Mouse (Mus musculus): Measurements from ENCODE around the gene Clint1.
"Not testable (repeated sequence)": the region's sequence is repeated elsewhere in the genome, so short reads cannot be mapped to it uniquely, and the experiment has no call there.

Gene Clint1

DNA sequence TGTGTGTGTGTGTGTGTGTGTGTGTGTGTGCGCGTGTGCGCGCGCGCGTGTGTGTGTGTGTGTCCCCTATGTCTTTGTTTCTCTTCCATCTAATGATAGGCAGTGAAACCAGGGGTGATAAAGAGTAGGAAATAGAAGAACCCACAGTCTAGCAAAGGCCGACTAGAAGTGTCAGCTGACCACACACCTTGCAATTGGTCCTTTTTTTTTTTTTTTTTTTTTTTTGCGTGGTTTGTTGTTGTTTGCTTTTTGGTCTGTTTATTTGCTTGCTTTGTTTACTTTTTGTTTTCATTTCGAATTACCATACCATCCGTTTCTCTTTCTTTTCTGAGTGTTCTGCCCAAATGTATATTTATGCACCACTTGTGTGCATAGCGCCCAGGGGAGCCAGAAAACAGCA, 3.6 kb upstream of the Clint1 start:
- DNase-seq (ENCODE audit: low spot score in 2 of 2): no peak

DNA sequence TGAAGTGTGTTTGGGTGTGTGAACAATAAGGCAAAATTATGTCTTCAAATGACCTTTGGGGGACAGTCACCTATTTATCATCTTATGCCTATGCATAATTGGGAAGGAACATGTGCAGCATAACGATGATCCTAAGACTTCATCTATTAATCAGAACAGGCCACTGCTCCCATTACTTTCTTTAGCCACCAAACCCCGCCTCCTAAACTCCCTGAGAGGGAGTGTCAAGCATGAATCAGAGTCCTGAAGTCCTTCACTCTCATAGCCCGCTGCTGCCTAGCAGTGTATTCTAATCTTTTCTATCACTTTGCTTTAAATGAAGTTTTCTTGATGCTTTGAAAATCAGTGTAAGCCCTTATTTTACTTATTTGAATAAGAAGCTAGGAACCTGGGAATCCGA, 2.6 kb upstream of the Clint1 start:
- no peak for DNase-seq (ENCODE audit: low spot score in 2 of 2)

GRCm38 (mm10) chr11:45849859-45850258, 2.0 kb upstream of the Clint1 start:
- DNase-seq (ENCODE audit: low spot score in 2 of 2): no peak

- DNase-seq (ENCODE audit: low spot score in 2 of 2): no peak
Observed at GRCm38 (mm10) chr11:45850317-45850716, 1.5 kb upstream of the Clint1 start.

DNA sequence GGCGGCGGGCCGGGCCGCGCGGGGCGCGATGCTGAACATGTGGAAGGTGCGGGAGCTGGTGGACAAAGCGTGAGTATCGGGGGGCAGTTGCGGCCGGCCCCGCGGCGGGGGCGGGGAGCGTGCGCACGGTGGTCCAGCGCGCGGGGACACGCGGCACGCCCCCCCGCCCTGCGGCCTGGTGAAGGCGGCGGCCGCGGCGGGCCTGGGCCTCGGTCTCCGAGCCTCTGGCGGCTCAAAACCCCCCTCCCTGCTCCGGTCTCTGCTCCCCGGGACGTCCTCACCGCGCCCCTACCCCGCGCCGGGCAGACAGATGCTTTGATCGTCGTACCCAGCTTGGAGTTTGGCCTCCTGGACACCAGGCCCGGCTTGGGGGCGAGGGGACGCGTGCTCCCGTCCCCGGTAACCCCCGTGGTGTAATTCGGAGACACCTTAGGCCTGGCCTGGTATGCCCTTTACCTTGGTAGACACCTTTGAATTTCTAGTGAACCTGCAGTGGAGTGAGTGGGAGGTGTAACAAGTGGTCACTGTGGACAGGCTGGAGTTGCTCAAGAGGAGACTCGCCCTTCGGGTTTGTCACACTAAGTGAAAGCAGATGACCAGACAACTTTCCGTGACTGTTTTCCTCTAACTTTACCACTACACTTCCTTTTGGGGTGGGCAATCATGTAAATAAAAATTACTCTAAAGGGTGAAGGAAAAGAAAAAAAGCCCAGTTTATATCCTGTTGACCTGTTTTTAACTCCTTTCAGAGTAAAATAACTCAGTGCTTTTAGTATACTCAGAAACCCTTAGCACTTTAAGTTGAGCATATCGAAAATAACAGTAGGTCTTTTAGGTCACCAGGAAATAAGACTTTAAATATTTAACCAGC, 508 bp downstream of the Clint1 start:
- DNase-seq (ENCODE audit: low spot score in 2 of 2): peak; percentile 21 to 33

DNA sequence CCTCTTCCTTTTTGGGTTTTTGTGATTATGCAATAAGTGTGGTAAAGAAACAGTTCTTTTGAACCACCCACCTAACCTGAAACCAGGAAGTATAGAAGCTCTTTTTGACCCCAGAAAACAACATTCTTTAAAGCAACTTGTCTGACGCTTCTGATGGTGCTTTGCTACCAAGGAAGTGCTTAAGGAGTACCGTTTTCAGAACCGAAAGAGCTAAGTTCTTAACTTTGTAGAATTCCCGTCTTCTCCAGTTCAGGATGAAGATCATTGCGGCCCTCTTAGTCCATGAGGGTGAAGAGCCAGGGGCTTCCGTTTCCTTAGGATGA, 1.1 kb downstream of the Clint1 start:
- DNase-seq (ENCODE audit: low spot score in 2 of 2): no peak

DNA sequence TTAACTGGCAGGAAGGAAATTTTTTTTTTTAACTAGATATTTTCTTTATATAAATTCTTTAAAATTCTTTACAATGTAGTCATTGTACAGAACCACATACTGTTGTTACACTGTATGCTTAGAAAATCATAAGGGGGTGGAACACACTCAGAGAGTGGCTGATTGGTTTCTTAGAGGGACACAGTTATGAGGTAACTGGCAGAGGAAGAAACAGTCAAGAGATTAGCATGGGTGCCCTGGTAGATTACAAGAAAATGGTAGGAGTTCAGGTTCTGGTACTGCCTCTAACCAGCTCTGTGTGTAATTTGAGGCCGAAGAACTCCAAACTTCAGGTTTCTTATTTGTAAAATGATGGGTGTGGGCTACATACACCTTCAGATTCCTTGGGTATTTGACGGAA, 2.1 kb downstream of the Clint1 start:
- DNase-seq (ENCODE audit: low spot score in 2 of 2): no peak

GRCm38 (mm10) chr11:45854381-45854780, 2.5 kb downstream of the Clint1 start:
- DNase-seq (ENCODE audit: low spot score in 2 of 2): no peak

DNA sequence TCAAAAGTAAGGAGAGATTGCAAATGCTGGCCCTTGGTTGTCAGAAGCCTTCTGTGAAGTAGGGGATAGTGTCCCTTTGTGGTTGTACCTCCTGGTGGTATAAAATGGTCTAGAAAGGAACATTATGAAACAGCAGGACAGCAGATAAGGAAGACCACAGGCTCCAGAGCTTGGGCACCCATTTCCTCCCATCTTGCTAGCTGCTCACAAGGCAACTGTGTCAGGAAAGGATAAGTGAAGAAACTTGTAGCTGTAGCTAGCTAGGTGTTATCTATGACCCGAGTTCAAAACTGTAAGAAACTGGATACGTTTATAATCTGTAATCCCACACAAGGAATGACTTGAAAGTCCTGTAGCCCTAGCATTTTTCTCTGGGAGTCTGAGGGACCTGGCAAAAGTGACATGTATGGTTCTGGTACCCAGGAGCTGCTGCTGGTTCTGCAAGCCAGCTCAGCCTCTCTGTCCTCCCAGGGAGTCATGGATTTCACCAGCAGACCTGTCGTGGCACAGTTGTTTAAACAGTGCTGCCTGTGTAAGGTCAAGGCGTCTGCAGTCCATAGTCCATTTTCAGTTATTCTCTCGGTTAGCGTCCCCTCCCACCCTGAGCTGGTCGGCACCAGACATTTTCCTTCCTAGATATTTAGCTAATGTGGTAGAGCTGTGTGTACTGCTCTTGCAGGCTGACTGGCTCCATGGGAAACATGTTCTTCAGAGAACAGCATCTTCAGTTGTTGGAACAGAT, 3.7 kb downstream of the Clint1 start:
- no peak for DNase-seq (ENCODE audit: low spot score in 2 of 2)

- DNase-seq (ENCODE audit: low spot score in 2 of 2): no peak
Observed at GRCm38 (mm10) chr11:45856149-45856516, 4.3 kb downstream of the Clint1 start.

DNA sequence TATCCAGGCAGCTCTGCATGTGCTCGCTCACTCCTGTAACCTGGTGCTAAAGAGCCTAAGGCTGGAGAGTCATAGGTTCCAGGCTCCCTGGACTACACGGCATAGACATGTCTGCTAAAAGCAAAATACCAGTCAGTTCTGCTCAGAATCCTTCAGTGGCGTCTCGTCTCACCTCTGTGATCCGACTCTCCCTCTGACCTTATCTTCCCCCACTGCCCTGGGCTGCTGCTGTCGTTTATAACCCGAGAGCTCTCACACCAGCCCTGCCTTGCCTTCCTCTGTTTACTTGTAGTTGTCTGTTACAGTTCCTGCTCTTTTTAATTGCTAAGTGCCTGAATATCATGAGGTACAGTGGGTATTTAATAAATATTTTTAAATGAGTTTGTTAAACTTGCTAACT, 9.5 kb downstream of the Clint1 start:
- DNase-seq (ENCODE audit: low spot score in 2 of 2): no peak

DNA sequence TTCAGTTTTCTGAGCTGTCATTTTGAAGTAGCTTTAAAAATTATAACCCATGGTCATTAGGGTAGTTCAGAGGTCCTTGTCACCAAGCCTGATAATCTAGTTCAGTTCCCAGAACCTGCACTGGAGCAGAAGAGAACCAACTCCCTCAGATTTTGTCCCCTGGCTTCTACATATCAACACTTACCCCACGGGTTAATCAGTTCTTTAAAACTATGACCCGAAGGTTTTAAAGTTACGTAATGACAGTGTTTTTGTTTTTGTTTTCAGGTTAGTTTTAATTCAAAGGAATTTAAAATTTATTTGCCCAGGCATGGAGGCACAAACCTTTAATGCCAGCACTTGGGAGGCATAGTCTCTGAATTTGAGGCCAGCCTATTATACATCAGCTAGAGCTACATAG, 12.6 kb downstream of the Clint1 start:
- no peak for DNase-seq (ENCODE audit: low spot score in 2 of 2)

DNA sequence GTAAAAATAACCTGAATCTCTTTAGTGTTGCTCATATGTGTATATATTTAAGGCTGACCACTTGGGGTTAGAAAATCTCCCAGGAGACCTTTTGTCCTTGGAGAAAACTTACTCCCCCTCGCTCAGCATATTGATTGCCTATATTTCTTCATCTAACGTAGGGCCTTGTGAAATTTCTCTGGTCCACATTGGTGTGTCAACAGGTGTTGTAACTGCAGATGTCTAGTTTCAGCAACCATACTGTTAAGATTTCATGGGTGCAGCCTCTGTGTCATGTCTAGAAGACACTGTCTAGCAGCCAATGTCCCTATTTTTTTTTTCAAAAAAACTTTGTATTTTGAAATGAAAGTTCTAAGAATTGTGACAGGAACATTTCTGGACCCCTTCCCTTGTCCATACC, 14.0 kb downstream of the Clint1 start:
- DNase-seq (ENCODE audit: low spot score in 2 of 2): no peak

- DNase-seq (ENCODE audit: low spot score in 2 of 2): no peak
Observed at GRCm38 (mm10) chr11:45866534-45866933, 14.7 kb downstream of the Clint1 start.

- DNase-seq (ENCODE audit: low spot score in 2 of 2): no peak
Observed at GRCm38 (mm10) chr11:45873666-45874065, 21.8 kb downstream of the Clint1 start.

DNA sequence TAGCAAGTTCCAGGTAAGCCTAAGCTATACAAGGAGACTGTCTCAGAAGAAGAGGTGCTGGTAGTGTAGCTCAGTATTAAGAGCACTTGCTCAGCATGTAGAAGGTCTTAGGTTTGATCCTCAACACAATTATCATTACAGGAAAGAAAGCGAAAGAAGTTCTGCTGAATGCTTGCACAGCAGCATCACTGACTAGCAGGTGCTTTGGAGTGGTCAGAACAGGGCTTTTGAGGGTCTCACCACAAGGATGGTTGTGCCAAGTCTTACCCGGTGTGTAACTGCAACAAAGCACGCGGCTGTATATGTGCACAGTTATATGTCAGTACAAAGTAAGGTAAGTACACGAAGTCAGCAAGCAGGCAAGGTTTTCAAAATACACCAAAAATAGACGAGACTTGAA, 22.4 kb downstream of the Clint1 start:
- DNase-seq (ENCODE audit: low spot score in 2 of 2): no peak

DNA sequence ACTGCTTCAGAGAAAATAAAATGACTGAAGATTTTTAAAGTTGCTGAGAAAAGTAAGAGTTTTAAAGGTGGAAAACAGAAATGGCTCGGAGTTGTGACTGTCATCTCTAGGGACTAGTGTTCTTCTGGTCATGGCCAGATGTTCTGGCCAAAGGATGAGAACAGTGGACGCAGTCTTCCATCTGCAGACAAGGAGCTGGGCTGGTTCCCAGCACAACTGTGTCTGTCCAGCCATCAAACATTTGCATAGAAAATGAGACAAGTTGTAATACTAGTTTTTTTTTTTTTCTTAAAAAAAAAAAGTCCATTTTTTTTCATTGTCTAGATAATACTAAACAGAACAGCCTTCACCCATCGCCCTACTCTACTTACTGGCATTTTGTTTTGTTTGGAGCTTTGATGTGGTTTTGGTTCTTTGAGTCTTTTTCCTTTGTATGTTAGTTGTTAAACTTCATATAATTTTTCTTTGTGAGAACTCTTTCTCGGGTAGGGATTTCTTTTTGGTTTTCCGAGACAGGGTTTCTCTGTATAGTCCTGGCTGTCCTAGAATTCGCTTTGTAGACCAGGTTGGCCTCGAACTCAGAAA, 23.6 kb downstream of the Clint1 start:
- DNase-seq (ENCODE audit: low spot score in 2 of 2): no peak

GRCm38 (mm10) chr11:45876036-45876435, 24.2 kb downstream of the Clint1 start:
- no peak for DNase-seq (ENCODE audit: low spot score in 2 of 2)

GRCm38 (mm10) chr11:45879366-45879765, 27.5 kb downstream of the Clint1 start:
- not testable (repeated sequence) for DNase-seq (ENCODE audit: low spot score in 2 of 2)

DNA sequence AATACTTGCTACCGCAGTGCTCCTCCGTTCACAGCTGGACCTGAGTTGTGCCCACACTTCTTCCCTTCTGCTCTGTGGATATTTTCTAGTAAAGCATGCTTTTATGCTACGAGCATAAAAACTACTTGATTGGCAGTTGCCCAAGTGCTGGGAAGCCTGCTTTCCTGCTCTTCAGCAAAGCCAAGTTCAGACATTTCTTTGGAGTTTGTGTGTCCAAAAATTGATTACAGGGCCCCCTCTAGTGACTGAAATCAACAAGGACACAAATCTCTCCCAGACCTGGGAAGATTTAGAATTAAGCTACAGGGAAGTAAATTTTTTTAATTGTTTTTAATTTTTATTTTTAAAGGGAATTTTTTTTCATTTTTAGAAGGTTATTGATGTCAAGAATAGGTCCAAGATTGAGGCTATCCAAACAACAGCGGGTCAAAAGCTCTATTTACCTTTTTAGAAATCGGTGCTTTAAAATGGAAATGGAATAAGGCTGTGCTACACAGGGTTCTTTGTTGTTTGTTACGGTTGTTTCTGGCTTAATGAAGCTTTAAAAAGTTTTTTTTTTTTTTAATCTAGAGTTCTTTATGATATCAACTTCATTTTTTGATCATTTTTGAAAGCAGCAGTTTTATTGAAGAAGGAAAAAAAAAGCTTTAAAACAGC, 29.3 kb downstream of the Clint1 start:
- peak; percentile 27 to 32 for DNase-seq (ENCODE audit: low spot score in 2 of 2)

DNA sequence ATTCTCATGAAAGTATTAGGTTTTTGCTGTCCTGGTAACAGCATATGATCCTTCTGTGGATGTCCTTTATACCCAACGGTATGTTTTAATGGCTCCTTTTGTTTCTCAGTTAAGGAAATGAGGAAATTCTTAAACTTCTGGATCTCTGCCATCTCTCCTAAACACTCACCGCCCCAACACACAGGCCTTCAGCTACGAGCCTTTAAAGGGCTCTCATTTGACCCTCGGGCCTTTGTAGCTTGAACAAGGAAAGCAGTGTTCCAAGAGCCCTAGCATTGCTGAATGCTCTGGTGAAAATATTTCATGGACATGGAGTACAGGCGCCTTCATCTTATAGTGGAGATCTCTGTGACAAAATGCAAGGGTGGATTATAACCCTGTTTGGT, 29.8 kb downstream of the Clint1 start:
- no peak for DNase-seq (ENCODE audit: low spot score in 2 of 2)

DNA sequence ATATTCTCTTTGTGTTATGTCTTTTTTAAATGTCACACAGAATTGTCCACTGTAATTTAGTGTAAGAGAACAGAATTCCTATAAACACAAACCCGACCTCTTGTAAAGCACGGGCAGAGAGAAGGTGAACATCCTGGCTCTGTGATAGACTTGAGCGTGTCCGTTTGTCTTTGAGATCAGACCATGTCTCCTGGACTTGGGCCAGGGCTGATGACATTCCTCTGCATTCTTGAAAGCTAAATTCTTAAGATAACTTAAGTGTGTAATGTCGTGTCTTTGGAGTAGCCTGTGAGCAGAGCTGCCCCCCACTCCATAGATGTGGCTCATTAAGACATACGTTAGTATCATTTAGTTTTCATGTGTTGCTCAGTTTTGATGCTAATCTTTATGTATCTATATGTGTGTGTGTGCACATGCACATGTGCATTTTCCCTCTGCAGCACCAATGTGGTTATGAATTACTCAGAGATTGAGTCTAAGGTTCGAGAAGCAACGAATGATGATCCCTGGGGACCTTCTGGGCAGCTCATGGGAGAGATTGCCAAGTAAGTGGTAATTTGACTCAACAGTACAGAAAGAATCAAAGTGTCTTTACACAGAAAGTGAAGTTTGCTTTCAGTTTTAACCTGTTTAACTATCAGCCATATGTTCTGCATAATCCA, 31.6 kb downstream of the Clint1 start:
- no peak for DNase-seq (ENCODE audit: low spot score in 2 of 2)
